Mouse (Mus musculus): Measurements from ENCODE around the gene Zbtb17. TPM values are rescaled to one million over a fixed set of nuclear protein-coding genes. Genes with fewer than 3 reads are reported as not detected.
A peak's percentile ranks its signal among the peaks of the same experiment; 100 is the strongest.

Gene Zbtb17
- polyA plus RNA-seq, 1 experiment from 2014 or later: 30.6 TPM

- peaks cover 29% of the 10 kb centered on the region for H3K36me3 ChIP-seq (ENCODE audit: insufficient read depth)
Measured at GRCm38 (mm10) chr4:141446211-141446610, 1.8 kb downstream of the Zbtb17 start.

DNA sequence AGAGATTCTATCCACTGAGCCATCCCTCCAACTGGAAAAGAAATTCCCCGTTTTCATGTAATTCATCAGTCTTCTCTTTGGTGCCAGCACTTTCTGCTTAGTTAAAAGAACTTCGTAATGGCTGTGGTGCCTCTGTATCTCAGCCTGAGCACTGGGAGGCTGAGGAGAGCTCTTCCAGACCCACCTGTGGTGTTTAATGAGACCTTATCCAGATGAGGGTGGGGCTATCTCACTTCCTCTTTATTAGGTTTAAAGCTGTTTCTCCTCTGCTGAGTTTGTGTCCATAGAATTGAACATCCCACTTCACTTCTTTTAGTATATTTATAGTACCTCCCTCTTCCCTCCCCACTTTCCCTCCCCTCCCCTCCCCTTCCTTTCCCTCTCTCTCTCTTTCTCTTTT lies 6.8 kb downstream of the Zbtb17 start:
- Histone ChIP-seq H3K9ac (no peak overlapping the region), H3K4me1 (ENCODE audit: insufficient read depth) (no peaks in the 10 kb centered on the region), H3K4me3 (ENCODE audit: low read depth, low read length) (no peak overlapping the region), H3K4me2 (no peak overlapping the region), H3K27ac (ENCODE audit: low read depth) (no peak overlapping the region), H3K9me3 (ENCODE audit: low read depth, low read length) (no peaks in the 10 kb centered on the region), H3K27me3 (ENCODE audit: insufficient read depth, low read length) (no peaks in the 10 kb centered on the region), H3K36me3 (ENCODE audit: insufficient read depth) (peaks cover 49% of the 10 kb centered on the region)
- ATAC-seq (ENCODE audit: insufficient read depth) (no peak), DNase-seq (no peak)
- TF ChIP-seq CTCF (IDR thresholded peaks at IDR 0.05; ENCODE audit: low read depth): no peak
- 71% methylated on average over 2 of the region's 2 CpGs for WGBS

More at GRCm38 (mm10) chr4:141446211-141446610, 1.8 kb downstream of the Zbtb17 start:
- no peaks in the 10 kb centered on the region for H3K4me1 ChIP-seq (ENCODE audit: insufficient read depth)
- no peak overlapping the region for H3K27ac ChIP-seq (ENCODE audit: low read depth)
- no peak for DNase-seq
- H3K9me3 ChIP-seq (ENCODE audit: low read depth, low read length): no peaks in the 10 kb centered on the region
- 56% methylated on average over 7 of the region's 7 CpGs for WGBS
- no peak overlapping the region for H3K4me2 ChIP-seq
- no peak for ATAC-seq (ENCODE audit: insufficient read depth)
- H3K27me3 ChIP-seq (ENCODE audit: insufficient read depth, low read length): no peaks in the 10 kb centered on the region
- TF ChIP-seq CTCF (IDR thresholded peaks at IDR 0.05; ENCODE audit: low read depth): no peak
- H3K4me3 ChIP-seq (ENCODE audit: low read depth, low read length): no peak overlapping the region
- no peak overlapping the region for H3K9ac ChIP-seq

GRCm38 (mm10) chr4:141451916-141452450 lies 7.5 kb downstream of the Zbtb17 start:
- 89% methylated on average over 9 of the region's 9 CpGs for WGBS
- Histone ChIP-seq H3K4me2 (no peak overlapping the region), H3K9me3 (ENCODE audit: low read depth, low read length) (no peaks in the 10 kb centered on the region), H3K27ac (ENCODE audit: low read depth) (no peak overlapping the region), H3K4me3 (ENCODE audit: low read depth, low read length) (no peak overlapping the region), H3K27me3 (ENCODE audit: insufficient read depth, low read length) (no peaks in the 10 kb centered on the region), H3K36me3 (ENCODE audit: insufficient read depth) (peaks cover 49% of the 10 kb centered on the region), H3K4me1 (ENCODE audit: insufficient read depth) (no peaks in the 10 kb centered on the region), H3K9ac (no peak overlapping the region)
- TF ChIP-seq CTCF (IDR thresholded peaks at IDR 0.05; ENCODE audit: low read depth): no peak
- no peak for DNase-seq
- no peak for ATAC-seq (ENCODE audit: insufficient read depth)

- no peak overlapping the region for H3K4me2 ChIP-seq
- no peak for TF ChIP-seq CTCF (IDR thresholded peaks at IDR 0.05; ENCODE audit: low read depth)
- 54% methylated on average over 14 of the region's 14 CpGs for WGBS
- DNase-seq (no peak), ATAC-seq (ENCODE audit: insufficient read depth) (no peak)
- no peak overlapping the region for H3K9ac ChIP-seq
- H3K9me3 ChIP-seq (ENCODE audit: low read depth, low read length): no peaks in the 10 kb centered on the region
- 0 out of 2 replicates have a peak, but pooled peaks cover 5% of the 10 kb centered on the region for H3K4me1 ChIP-seq (ENCODE audit: insufficient read depth)
- no peaks in the 10 kb centered on the region for H3K27me3 ChIP-seq (ENCODE audit: insufficient read depth, low read length)
- H3K27ac ChIP-seq (ENCODE audit: low read depth): no peak overlapping the region
- peaks cover 31% of the 10 kb centered on the region for H3K36me3 ChIP-seq (ENCODE audit: insufficient read depth)
- H3K4me3 ChIP-seq (ENCODE audit: low read depth, low read length): no peak overlapping the region
Measured at GRCm38 (mm10) chr4:141454581-141455350, 10.3 kb downstream of the Zbtb17 start.

GRCm38 (mm10) chr4:141455526-141455925 lies 11.1 kb downstream of the Zbtb17 start:
- 50% methylated on average over 4 of the region's 4 CpGs for WGBS
- Histone ChIP-seq H3K27ac (ENCODE audit: low read depth) (no peak overlapping the region), H3K36me3 (ENCODE audit: insufficient read depth) (peaks cover 34% of the 10 kb centered on the region), H3K4me1 (ENCODE audit: insufficient read depth) (0 out of 2 replicates have a peak, but pooled peaks cover 5% of the 10 kb centered on the region), H3K9ac (no peak overlapping the region), H3K4me3 (ENCODE audit: low read depth, low read length) (no peak overlapping the region), H3K9me3 (ENCODE audit: low read depth, low read length) (no peaks in the 10 kb centered on the region), H3K27me3 (ENCODE audit: insufficient read depth, low read length) (no peaks in the 10 kb centered on the region), H3K4me2 (no peak overlapping the region)
- DNase-seq (no peak), ATAC-seq (ENCODE audit: insufficient read depth) (no peak)
- no peak for TF ChIP-seq CTCF (IDR thresholded peaks at IDR 0.05; ENCODE audit: low read depth)

GRCm38 (mm10) chr4:141456193-141456938 lies 11.9 kb downstream of the Zbtb17 start:
- Histone ChIP-seq H3K9me3 (ENCODE audit: low read depth, low read length) (no peaks in the 10 kb centered on the region), H3K27me3 (ENCODE audit: insufficient read depth, low read length) (no peaks in the 10 kb centered on the region), H3K4me3 (ENCODE audit: low read depth, low read length) (no peak overlapping the region), H3K4me1 (ENCODE audit: insufficient read depth) (0 out of 2 replicates have a peak, but pooled peaks cover 5% of the 10 kb centered on the region), H3K27ac (ENCODE audit: low read depth) (no peak overlapping the region), H3K4me2 (no peak overlapping the region), H3K36me3 (ENCODE audit: insufficient read depth) (peaks cover 31% of the 10 kb centered on the region), H3K9ac (no peak overlapping the region)
- WGBS: 87% methylated on average over 14 of the region's 14 CpGs
- DNase-seq: no peak
- no peak for ATAC-seq (ENCODE audit: insufficient read depth)
- no peak for TF ChIP-seq CTCF (IDR thresholded peaks at IDR 0.05; ENCODE audit: low read depth)

DNA sequence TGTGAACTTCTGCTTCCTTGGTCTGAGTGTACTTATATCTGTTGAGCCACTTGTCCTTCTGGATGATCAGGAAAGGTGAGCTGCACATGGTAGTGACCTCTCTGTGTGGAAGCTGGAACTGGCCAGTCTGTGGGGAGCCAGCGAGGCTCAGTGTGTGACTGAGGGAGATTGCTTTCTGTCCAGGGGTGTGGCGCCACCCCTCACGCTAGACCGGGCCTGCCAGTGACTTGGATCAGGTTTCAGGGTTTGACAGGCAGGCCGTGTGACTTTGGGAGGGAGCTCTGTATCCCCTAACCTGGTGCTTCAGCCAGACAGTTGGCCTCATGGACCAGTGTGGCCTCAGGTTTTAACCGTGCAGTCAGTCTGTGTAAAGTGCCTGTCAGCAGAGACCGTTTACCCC lies 13.8 kb downstream of the Zbtb17 start:
- Histone ChIP-seq H3K27ac (ENCODE audit: low read depth) (peak overlapping the region; percentile 10; the same call in 1 of the 2 replicates), H3K4me2 (no peak overlapping the region), H3K4me3 (ENCODE audit: low read depth, low read length) (no peak overlapping the region), H3K4me1 (ENCODE audit: insufficient read depth) (0 out of 2 replicates have a peak, but pooled peaks cover 5% of the 10 kb centered on the region), H3K36me3 (ENCODE audit: insufficient read depth) (peaks cover 28% of the 10 kb centered on the region; the same call in 1 of the 2 replicates), H3K9ac (0 out of 2 replicates have a peak overlapping the region, but pooled peaks have one; percentile 4), H3K9me3 (ENCODE audit: low read depth, low read length) (no peaks in the 10 kb centered on the region), H3K27me3 (ENCODE audit: insufficient read depth, low read length) (no peaks in the 10 kb centered on the region)
- 6% methylated on average over 7 of the region's 7 CpGs for WGBS
- no peak for TF ChIP-seq CTCF (IDR thresholded peaks at IDR 0.05; ENCODE audit: low read depth)
- DNase-seq: no peak
- peak; percentile 48; the same call in 1 of the 2 replicates for ATAC-seq (ENCODE audit: insufficient read depth)
